Mouse (Mus musculus) bone marrow macrophage, adult 2 months (primary cell): Measurements from ENCODE around the gene Cryzl2.

Source experiments
- CTCF ChIP-seq: IDR thresholded peaks from 2 replicates; pipeline ENCODE4 v1.5.1; 2012; ENCODE audit warnings: low read depth, mild to moderate bottlenecking, low read length, moderate library complexity
- POLR2A ChIP-seq: IDR thresholded peaks from 2 replicates; pipeline ENCODE4 v1.6.1; 2012; ENCODE audit warnings: mild to moderate bottlenecking, low read depth, low read length, borderline replicate concordance

GRCm38 (mm10) chr1:157522322-157522721 is 63.9 kb downstream of the Cryzl2 start:
- no peak for TF ChIP-seq POLR2A
- no peak for TF ChIP-seq CTCF
